25 mouse cellular contexts compared by ENCODE assay signal in the genomic region with DNA sequence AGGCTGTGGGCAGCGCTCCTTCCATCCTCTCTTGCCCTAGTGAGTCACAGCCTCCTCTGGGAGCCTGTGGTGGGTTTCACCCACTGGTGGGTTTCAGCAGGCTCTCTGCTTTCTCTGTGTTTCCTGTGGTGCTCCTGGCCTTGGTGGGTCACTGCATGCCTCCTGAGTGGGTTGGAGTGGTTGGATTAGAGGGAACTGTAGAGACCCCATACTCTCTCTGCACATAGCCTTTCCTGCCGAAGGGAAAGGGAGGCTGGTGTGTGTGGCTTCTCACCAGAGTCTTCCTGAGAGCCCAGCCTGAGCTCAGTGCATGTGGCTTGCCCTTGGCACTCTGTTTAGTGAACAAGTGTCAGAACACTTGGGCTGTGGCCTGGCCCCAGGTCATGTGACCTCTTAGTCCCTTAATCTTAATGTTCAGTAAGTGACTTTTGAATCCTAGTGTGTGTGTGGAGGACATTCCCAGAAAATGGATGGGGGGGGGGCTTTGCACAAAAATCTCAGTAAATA. TPM values are rescaled to one million over a fixed set of nuclear protein-coding genes. Genes with fewer than 3 reads are reported as not detected.
DNase-seq lines count a peak whose midpoint lies in the region; ATAC-seq and TF ChIP-seq lines count a peak whose summit lies in the region.
"Had no signal": no experiment of that assay in that cellular context is flagged by ENCODE, and none has a peak within 500 bp of the region (broad histone marks: within the 10 kb centered on the region; RNA-seq: fewer than 3 reads in every experiment).

No protein-coding gene starts in this region.

- no peak for ATAC-seq in hindbrain, embryonic 14.5 days (ENCODE audit: low FRiP score)
- ATAC-seq: forebrain, embryonic 15.5 days; intestine, postnatal 0 days; Patski had no signal

- no peak overlapping the region for H3K9ac ChIP-seq in hindbrain, embryonic 14.5 days
- H3K9ac ChIP-seq: embryonic facial prominence, embryonic 12.5 days; embryonic facial prominence, embryonic 15.5 days; forebrain, embryonic 12.5 days; forebrain, embryonic 15.5 days; heart, embryonic 13.5 days; hindbrain, embryonic 13.5 days had no signal

- WGBS in cerebellum, adult 2 months: 28% methylated on average over 2 of the region's 2 CpGs
- WGBS in hindbrain, embryonic 10.5 days: 82% methylated on average over 2 of the region's 2 CpGs
- WGBS in hindbrain, embryonic 14.5 days: 98% methylated on average over 2 of the region's 2 CpGs

- no peak for TF ChIP-seq POLR2A in cerebellum, adult 2 months (IDR thresholded peaks at IDR 0.05; ENCODE audit: borderline replicate concordance, insufficient read depth, low read length)

- no peaks in the 10 kb centered on the region for H3K27me3 ChIP-seq in cerebellum, adult 2 months (ENCODE audit: control insufficient read depth, insufficient read depth, low read length)
- H3K27me3 ChIP-seq in hindbrain, embryonic 10.5 days (ENCODE audit: insufficient read depth, poor library complexity, severe bottlenecking): no peaks in the 10 kb centered on the region; the same call in none of the 2 replicates
- H3K27me3 ChIP-seq in hindbrain, embryonic 14.5 days (ENCODE audit: control insufficient read depth, insufficient read depth, low read length): no peaks in the 10 kb centered on the region
- H3K27me3 ChIP-seq: embryonic facial prominence, embryonic 12.5 days; embryonic facial prominence, embryonic 15.5 days; forebrain, embryonic 12.5 days; forebrain, embryonic 15.5 days; hindbrain, embryonic 13.5 days had no signal

- H3K4me1 ChIP-seq in cerebellum, adult 2 months (ENCODE audit: control insufficient read depth, insufficient read depth, low read length): peaks cover 91% of the 10 kb centered on the region
- H3K4me1 ChIP-seq in hindbrain, embryonic 10.5 days (replicated peaks): peaks cover 37% of the 10 kb centered on the region
- H3K4me1 ChIP-seq in hindbrain, embryonic 14.5 days (replicated peaks; ENCODE audit: control insufficient read depth, insufficient read depth, low read length): peaks cover 40% of the 10 kb centered on the region
- H3K4me1 ChIP-seq: embryonic facial prominence, embryonic 15.5 days had no signal

- H3K36me3 ChIP-seq in hindbrain, embryonic 10.5 days: no peaks in the 10 kb centered on the region
- no peaks in the 10 kb centered on the region for H3K36me3 ChIP-seq in hindbrain, embryonic 14.5 days (replicated peaks; ENCODE audit: control insufficient read depth, insufficient read depth)
- H3K36me3 ChIP-seq: embryonic facial prominence, embryonic 12.5 days; embryonic facial prominence, embryonic 15.5 days; forebrain, embryonic 12.5 days; forebrain, embryonic 15.5 days; G1E; heart, embryonic 10.5 days; heart, embryonic 13.5 days; hindbrain, embryonic 13.5 days had no signal

- no peaks in the 10 kb centered on the region for H3K9me3 ChIP-seq in hindbrain, embryonic 10.5 days
- no peaks in the 10 kb centered on the region for H3K9me3 ChIP-seq in hindbrain, embryonic 14.5 days (ENCODE audit: control insufficient read depth, low read length)
- H3K9me3 ChIP-seq: embryonic facial prominence, embryonic 12.5 days; embryonic facial prominence, embryonic 15.5 days; forebrain, embryonic 12.5 days; forebrain, embryonic 15.5 days; G1E; heart, embryonic 10.5 days; heart, embryonic 13.5 days; hindbrain, embryonic 13.5 days had no signal

- H3K4me2 ChIP-seq in hindbrain, embryonic 14.5 days (replicated peaks): no peak overlapping the region
- H3K4me2 ChIP-seq: embryonic facial prominence, embryonic 12.5 days; embryonic facial prominence, embryonic 15.5 days; forebrain, embryonic 12.5 days; forebrain, embryonic 15.5 days; heart, embryonic 13.5 days; hindbrain, embryonic 13.5 days had no signal

- intact Hi-C loops in left cerebral cortex, adult 2 months (cut with DNase I): no loop called here
- intact Hi-C loops in left cerebral cortex, postnatal 25 days (cut with DNase I): no loop called here

- H3K27ac ChIP-seq in cerebellum, adult 2 months (ENCODE audit: insufficient read depth, low read length): peak overlapping the region; percentile 97
- peak overlapping the region; percentile 40 for H3K27ac ChIP-seq in hindbrain, embryonic 10.5 days
- no peak overlapping the region for H3K27ac ChIP-seq in hindbrain, embryonic 14.5 days
- H3K27ac ChIP-seq in left cerebral cortex, adult 2 months: peak overlapping the region; percentile 91
- H3K27ac ChIP-seq: embryonic facial prominence, embryonic 12.5 days; embryonic facial prominence, embryonic 15.5 days; forebrain, embryonic 12.5 days; forebrain, embryonic 15.5 days; heart, adult 2 months; heart, embryonic 10.5 days; heart, embryonic 13.5 days; hindbrain, embryonic 13.5 days had no signal

- DNase-seq in cerebellum, adult 2 months: no peak
- no peak for DNase-seq in cerebellum, adult 8-10 months
- DNase-seq in hindbrain, embryonic 10.5 days (ENCODE audit: low spot score): no peak
- no peak for DNase-seq in hindbrain, embryonic 14.5 days (ENCODE audit: low spot score)
- no peak for DNase-seq in left cerebral cortex, adult 2 months (ENCODE audit: extremely low spot score in 1 of 2, low spot score in 2 of 2)
- no peak for DNase-seq in left cerebral cortex, postnatal 25 days (ENCODE audit: low spot score in 2 of 2)
- DNase-seq in right cerebral cortex, postnatal 10 days (ENCODE audit: low spot score in 2 of 2): no peak
- DNase-seq: adrenal gland, postnatal 14 days; B cell, adult 2 months; gastrocnemius, postnatal 25 days; heart, adult 2 months; heart, postnatal 14 days; heart, postnatal 4 days; kidney, adult 2 months had no signal

- H3K4me3 ChIP-seq in cerebellum, adult 2 months (replicated peaks; ENCODE audit: insufficient read depth, low read depth, low read length): no peak overlapping the region
- no peak overlapping the region for H3K4me3 ChIP-seq in hindbrain, embryonic 10.5 days
- no peak overlapping the region for H3K4me3 ChIP-seq in hindbrain, embryonic 14.5 days (replicated peaks; ENCODE audit: low read length)
- H3K4me3 ChIP-seq in left cerebral cortex, adult 2 months: no peak overlapping the region
- H3K4me3 ChIP-seq: embryonic facial prominence, embryonic 12.5 days; embryonic facial prominence, embryonic 15.5 days; forebrain, embryonic 12.5 days; forebrain, embryonic 15.5 days; heart, adult 2 months; heart, embryonic 10.5 days; heart, embryonic 13.5 days; hindbrain, embryonic 13.5 days had no signal

- no peak for TF ChIP-seq CTCF in cerebellum, adult 2 months (IDR thresholded peaks at IDR 0.05; ENCODE audit: borderline replicate concordance, insufficient read depth, low read depth, low read length)
- TF ChIP-seq CTCF in left cerebral cortex, adult 2 months (IDR thresholded peaks at IDR 0.05): no peak

RNA-seq across cellular contexts. Expression of gene Ppp2r2c, which starts 21.1 kb away (rescaled TPM):
- 259 and 273 TPM in 2 replicates for polyA plus RNA-seq in cerebellum, adult 2 months (2012; rRNA removed)
- 1.1 and 1.6 TPM in 2 replicates for polyA plus RNA-seq in hindbrain, embryonic 10.5 days (2016; fragmentation: Nextera tagmentation; extraction: Ambion mirVana)
- polyA plus RNA-seq in hindbrain, embryonic 14.5 days (2014; fragmentation: Nextera tagmentation; extraction: Ambion mirVana): 63.6 and 78.4 TPM in 2 replicates
- total RNA-seq in left cerebral cortex, adult 2 months (2021): 100 to 1,000 TPM; 448 to 462 TPM
- total RNA-seq in left cerebral cortex, postnatal 25 days (2021): 100 to 1,000 TPM; 500 to 508 TPM
- total RNA-seq: granulocyte monocyte progenitor cell, adult 5-6 weeks had no signal
- polyA plus RNA-seq: G1E had no signal

RNA-seq across cellular contexts. Expression of gene Man2b2, which starts 59.0 kb away (rescaled TPM):
- 29.2 and 30.1 TPM in 2 replicates for polyA plus RNA-seq in cerebellum, adult 2 months (2012; rRNA removed)
- 16.6 and 17.7 TPM in 2 replicates for polyA plus RNA-seq in hindbrain, embryonic 10.5 days (2016; fragmentation: Nextera tagmentation; extraction: Ambion mirVana)
- polyA plus RNA-seq in hindbrain, embryonic 14.5 days (2014; fragmentation: Nextera tagmentation; extraction: Ambion mirVana): 13.0 and 13.9 TPM in 2 replicates
- total RNA-seq in left cerebral cortex, adult 2 months (2021): 10 to 100 TPM; 25.3 to 25.8 TPM
- 10 to 100 TPM; 26.4 to 28.5 TPM for total RNA-seq in left cerebral cortex, postnatal 25 days (2021)

Comparison
In these comparisons a context has a peak if more than half of its experiments do, and no peak if none do; other contexts are left out.
1. RNA of gene Ppp2r2c, which starts 21.1 kb away (polyA plus RNA-seq): 259 to 273 TPM in cerebellum, adult 2 months and 63.6 to 78.4 TPM in hindbrain, embryonic 14.5 days; 1.1 to 1.6 TPM in hindbrain, embryonic 10.5 days; every median in the first group is over 10 times any median in the second.